Mouse (Mus musculus): ENCODE results near the gene Prdm9. TPM values are rescaled to one million over a fixed set of nuclear protein-coding genes. Genes with fewer than 3 reads are reported as not detected.

Prdm9 gene
- polyA plus RNA-seq, 1 experiment from 2014 or later = 1.6 TPM

DNA sequence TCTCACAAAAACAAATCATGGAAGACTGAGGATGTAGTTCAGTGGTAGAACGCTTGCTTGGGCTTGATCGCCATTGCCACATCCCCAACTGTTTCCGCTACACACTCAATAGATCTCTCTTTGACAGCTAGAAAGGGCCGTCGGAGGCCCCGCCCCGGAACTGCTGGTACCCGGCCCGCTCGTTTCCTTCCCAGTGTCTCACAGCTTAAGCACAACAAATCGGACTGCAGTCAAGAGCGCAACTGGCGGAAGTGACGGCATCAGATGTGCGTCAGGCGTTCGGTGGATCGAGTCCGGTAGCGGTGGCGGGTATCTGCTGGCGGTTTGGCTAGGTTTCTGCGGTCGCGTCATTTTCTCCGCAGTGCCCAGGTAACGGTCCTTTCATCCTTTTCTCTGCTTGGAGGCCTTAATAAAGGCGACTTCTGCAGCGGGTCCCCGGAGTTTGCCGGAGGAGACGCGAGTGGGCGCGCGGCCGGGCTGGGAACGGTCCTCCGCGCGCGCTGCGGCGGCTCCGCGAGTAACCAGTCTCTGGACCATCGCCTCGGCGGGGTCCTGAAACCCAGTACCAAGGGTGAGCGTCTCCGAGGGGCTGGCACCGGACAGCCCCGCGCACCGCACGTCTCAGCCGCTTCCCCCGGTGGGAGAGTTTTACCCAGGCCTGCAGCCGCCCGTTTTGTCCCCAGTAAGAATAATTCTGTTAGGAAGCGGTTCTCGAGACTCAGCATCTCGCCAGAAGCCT is 64.3 kb downstream of the Prdm9 start, which contains the start of the genes Psmb1 and Tbp:
Gene Psmb1, minus strand, starts transcription at position 96 of the 739 bp plus-strand sequence.
Gene Tbp, plus strand, starts transcription at position 233 of the 739 bp plus-strand sequence.
- DNase-seq (ENCODE audit: low spot score) = peak; percentile 97

DNA sequence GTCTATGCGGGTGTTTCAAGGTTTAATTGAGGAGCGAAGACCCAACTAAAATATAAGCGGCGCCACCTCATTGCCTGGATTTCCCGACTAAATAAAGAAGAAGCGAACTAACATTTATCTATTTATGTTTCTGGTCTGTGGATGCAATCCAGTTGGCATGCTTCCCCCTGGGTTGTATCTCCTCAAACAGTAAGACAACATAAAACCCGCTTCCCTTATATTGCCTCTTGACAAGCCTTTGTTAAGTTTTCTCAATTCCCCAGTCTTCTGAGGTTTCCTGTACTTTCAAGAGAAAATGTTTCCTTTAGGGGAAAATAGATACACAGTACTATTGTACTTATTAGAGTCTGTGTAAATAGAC is 65.4 kb downstream of the Prdm9 start:
- H3K4me1 ChIP-seq (replicated peaks; ENCODE audit: control insufficient read depth, insufficient read depth) = peaks cover 4% of the 10 kb centered on the region; the same call in 1 of the 2 replicates
- H3K36me3 ChIP-seq (ENCODE audit: control insufficient read depth, insufficient read depth, low read length) = no peaks in the 10 kb centered on the region
- ATAC-seq (ENCODE audit: low FRiP score, low TSS enrichment) (no peak), DNase-seq (ENCODE audit: low spot score) (no peak)
- TF ChIP-seq CTCF (IDR thresholded peaks at IDR 0.05; ENCODE audit: low read depth) (no peak), EP300 (optimal IDR thresholded peaks at IDR 0.05) (no peak)
- H3K4me3 ChIP-seq (ENCODE audit: low read depth, low read length) = peak overlapping the region; percentile 74; the same call in 1 of the 2 replicates
- H3K9me3 ChIP-seq (ENCODE audit: control insufficient read depth, low read length) = no peaks in the 10 kb centered on the region
- H3K27me3 ChIP-seq (ENCODE audit: control insufficient read depth, insufficient read depth, low read length) = no peaks in the 10 kb centered on the region
- H3K9ac ChIP-seq (ENCODE audit: low read length) = no peak overlapping the region
- WGBS = 38% methylated on average over 7 of the region's 7 CpGs
- peak overlapping the region; percentile 94 for H3K27ac ChIP-seq (replicated peaks)
- peak overlapping the region; percentile 74 for H3K4me2 ChIP-seq (replicated peaks; ENCODE audit: low read depth)

More for the DNA sequence above, 64.3 kb downstream of the Prdm9 start, which contains the start of the genes Psmb1 and Tbp:
- Histone ChIP-seq H3K4me1 (replicated peaks; ENCODE audit: control insufficient read depth, insufficient read depth) (peaks cover 4% of the 10 kb centered on the region; the same call in 1 of the 2 replicates), H3K4me2 (replicated peaks; ENCODE audit: low read depth) (peak within 1 kb of the TSS; percentile 80), H3K9me3 (ENCODE audit: control insufficient read depth, low read length) (no peaks in the 10 kb centered on the region), H3K4me3 (ENCODE audit: low read depth, low read length) (peak within 1 kb of the TSS; percentile 94), H3K27me3 (ENCODE audit: control insufficient read depth, insufficient read depth, low read length) (no peaks in the 10 kb centered on the region), H3K27ac (replicated peaks) (peak within 1 kb of the TSS; percentile 94), H3K36me3 (ENCODE audit: control insufficient read depth, insufficient read depth, low read length) (peaks cover 8% of the 10 kb centered on the region), H3K9ac (ENCODE audit: low read length) (peak within 1 kb of the TSS; percentile 91)
- no peak for TF ChIP-seq CTCF (IDR thresholded peaks at IDR 0.05; ENCODE audit: low read depth)
- TF ChIP-seq EP300 (optimal IDR thresholded peaks at IDR 0.05) = peak; percentile 40
- ATAC-seq (ENCODE audit: low FRiP score, low TSS enrichment) = peak; percentile 96
- under 1% methylated on average over 63 of the region's 63 CpGs for WGBS

DNA sequence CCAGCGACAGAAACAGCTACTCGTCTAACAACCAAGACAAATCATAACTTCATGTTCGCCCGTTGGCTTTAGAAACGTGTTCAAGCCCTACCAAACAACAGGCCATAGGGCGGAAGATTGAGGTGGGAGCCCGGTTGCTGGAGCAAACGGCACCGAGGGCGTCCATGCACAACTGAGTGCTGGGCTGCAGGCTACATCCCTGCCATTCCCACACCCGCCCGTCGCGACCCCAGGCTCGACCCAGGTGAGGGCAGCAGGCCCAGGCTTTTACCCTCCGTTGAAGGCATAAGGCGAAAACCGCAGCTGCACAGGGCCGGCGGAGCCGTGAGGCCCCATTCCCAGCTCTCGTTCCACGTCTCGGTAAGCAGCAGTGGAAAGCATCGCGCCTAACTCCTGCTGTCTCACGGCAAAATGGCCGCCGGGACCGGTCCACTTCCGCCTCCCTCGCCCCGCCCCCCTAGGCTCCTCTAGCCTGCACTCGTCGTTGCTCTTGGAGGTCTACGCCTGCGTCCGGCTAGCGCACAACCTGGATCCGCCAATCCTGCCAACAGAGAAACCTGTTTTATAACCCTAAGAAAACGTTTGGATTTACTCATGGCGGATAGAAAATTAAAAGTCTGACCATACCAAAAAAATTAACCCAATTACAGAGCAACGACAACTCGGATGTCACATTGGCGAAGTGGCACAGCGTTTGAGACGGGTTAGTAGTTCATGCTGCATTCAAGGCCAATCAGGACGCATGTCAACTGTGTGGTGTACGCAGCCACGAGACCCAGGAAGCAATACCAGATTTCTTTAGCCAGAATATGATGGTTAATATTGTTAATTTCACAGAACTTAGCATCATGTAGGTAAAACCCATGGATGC is 66.0 kb downstream of the Prdm9 start:
- H3K4me1 ChIP-seq (replicated peaks; ENCODE audit: control insufficient read depth, insufficient read depth) = peaks cover 4% of the 10 kb centered on the region; the same call in 1 of the 2 replicates
- H3K36me3 ChIP-seq (ENCODE audit: control insufficient read depth, insufficient read depth, low read length) = no peaks in the 10 kb centered on the region
- under 1% methylated on average over 50 of the region's 50 CpGs for WGBS
- H3K27ac ChIP-seq (replicated peaks) = peak overlapping the region; percentile 94
- DNase-seq (ENCODE audit: low spot score) (peak; percentile 96), ATAC-seq (ENCODE audit: low FRiP score, low TSS enrichment) (peak; percentile 96)
- peak overlapping the region; percentile 88 for H3K9ac ChIP-seq (ENCODE audit: low read length)
- TF ChIP-seq EP300 (optimal IDR thresholded peaks at IDR 0.05) (no peak), CTCF (IDR thresholded peaks at IDR 0.05; ENCODE audit: low read depth) (no peak)
- H3K27me3 ChIP-seq (ENCODE audit: control insufficient read depth, insufficient read depth, low read length) = no peaks in the 10 kb centered on the region
- peak overlapping the region; percentile 74 for H3K4me2 ChIP-seq (replicated peaks; ENCODE audit: low read depth)
- peak overlapping the region; percentile 74 for H3K4me3 ChIP-seq (ENCODE audit: low read depth, low read length)
- H3K9me3 ChIP-seq (ENCODE audit: control insufficient read depth, low read length) = no peaks in the 10 kb centered on the region

Other genes starting within 250 kb of the Prdm9 start
- 3.5 and 4.4 TPM in 2 replicates for gene Dll1, start 187.5 kb downstream of the Prdm9 start, polyA plus RNA-seq (2015; fragmentation: Nextera tagmentation; extraction: Ambion mirVana)
- 10.0 and 12.1 TPM in 2 replicates for gene Fam120b, start 168.2 kb downstream of the Prdm9 start, polyA plus RNA-seq (2015; fragmentation: Nextera tagmentation; extraction: Ambion mirVana)
- 221 and 222 TPM in 2 replicates for gene Psmb1, start 64.6 kb downstream of the Prdm9 start, polyA plus RNA-seq (2015; fragmentation: Nextera tagmentation; extraction: Ambion mirVana)
- gene Tbp, start 64.5 kb downstream of the Prdm9 start, polyA plus RNA-seq (2015; fragmentation: Nextera tagmentation; extraction: Ambion mirVana) = 19.0 and 20.5 TPM in 2 replicates
- gene Pdcd2, start 37.1 kb downstream of the Prdm9 start, polyA plus RNA-seq (2015; fragmentation: Nextera tagmentation; extraction: Ambion mirVana) = 36.3 and 36.8 TPM in 2 replicates
- 13.0 and 13.4 TPM in 2 replicates for gene Chd1, start 140.6 kb upstream of the Prdm9 start, polyA plus RNA-seq (2015; fragmentation: Nextera tagmentation; extraction: Ambion mirVana)